Comparison of ENCODE assay signal across 26 mouse cellular contexts in the genomic region with DNA sequence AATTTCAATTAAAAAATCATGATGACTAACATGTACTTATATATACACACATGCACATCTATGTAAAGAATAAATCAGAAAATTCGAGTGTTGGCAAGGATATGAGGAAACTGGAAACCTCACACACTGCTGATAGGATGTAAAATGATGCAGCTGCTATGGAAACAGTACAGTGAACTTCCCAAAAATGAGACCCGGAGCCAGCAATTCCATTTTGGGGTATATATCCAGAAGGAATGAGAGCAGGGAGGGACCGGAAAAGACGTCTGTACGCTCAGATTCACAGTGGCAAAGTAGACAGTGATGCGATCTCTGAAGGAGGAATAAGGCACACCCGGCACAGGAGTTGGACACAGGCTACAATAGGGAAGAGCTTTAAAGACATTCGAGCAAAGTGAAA. TPM values are rescaled to one million over a fixed set of nuclear protein-coding genes. Genes with fewer than 3 reads are reported as not detected.
DNase-seq lines count a peak whose midpoint lies in the region; ATAC-seq lines count a peak whose summit lies in the region.
"Had no signal": no experiment of that assay in that cellular context is flagged by ENCODE, and none has a peak within 500 bp of the region (broad histone marks: within the 10 kb centered on the region; RNA-seq: fewer than 3 reads in every experiment).

No protein-coding gene starts in this region.

- no peak for ATAC-seq in forebrain, embryonic 14.5 days
- ATAC-seq in forebrain, embryonic 12.5 days (ENCODE audit: low FRiP score): no peak
- ATAC-seq in heart, embryonic 11.5 days (replicated peaks; ENCODE audit: insufficient number of reproducible peaks, low FRiP score, low TSS enrichment): no peak
- no peak for ATAC-seq in megakaryocyte progenitor cell, adult 5-6 weeks (replicated peaks; ENCODE audit: poor library complexity)
- ATAC-seq: liver, embryonic 12.5 days had no signal

- no peaks in the 10 kb centered on the region for H3K9me3 ChIP-seq in forebrain, embryonic 14.5 days (replicated peaks; ENCODE audit: control insufficient read depth, low read length)
- no peaks in the 10 kb centered on the region for H3K9me3 ChIP-seq in forebrain, embryonic 12.5 days
- H3K9me3 ChIP-seq in heart, embryonic 10.5 days: no peaks in the 10 kb centered on the region
- H3K9me3 ChIP-seq in heart, embryonic 11.5 days (replicated peaks; ENCODE audit: control insufficient read depth, low read length): no peaks in the 10 kb centered on the region
- H3K9me3 ChIP-seq: heart, embryonic 13.5 days; hindbrain, embryonic 13.5 days; kidney, embryonic 15.5 days; limb, embryonic 13.5 days; liver, embryonic 12.5 days; midbrain, embryonic 12.5 days; neural tube, embryonic 13.5 days had no signal

- peaks cover 20% of the 10 kb centered on the region for H3K4me1 ChIP-seq in forebrain, embryonic 14.5 days (ENCODE audit: control insufficient read depth, insufficient read depth, low read length)
- H3K4me1 ChIP-seq in forebrain, embryonic 12.5 days: peaks cover 11% of the 10 kb centered on the region
- peaks cover 20% of the 10 kb centered on the region; the same call in 1 of the 2 replicates for H3K4me1 ChIP-seq in heart, embryonic 10.5 days
- peaks cover 4% of the 10 kb centered on the region; the same call in 1 of the 2 replicates for H3K4me1 ChIP-seq in heart, embryonic 11.5 days (ENCODE audit: control insufficient read depth, insufficient read depth, low read length)

- no peaks in the 10 kb centered on the region for H3K36me3 ChIP-seq in forebrain, embryonic 14.5 days (ENCODE audit: control insufficient read depth, insufficient read depth, low read length)
- no peaks in the 10 kb centered on the region for H3K36me3 ChIP-seq in forebrain, embryonic 12.5 days (replicated peaks)
- H3K36me3 ChIP-seq in heart, embryonic 10.5 days: no peaks in the 10 kb centered on the region
- H3K36me3 ChIP-seq in heart, embryonic 11.5 days (ENCODE audit: control insufficient read depth, insufficient read depth, low read length): no peaks in the 10 kb centered on the region
- H3K36me3 ChIP-seq: hindbrain, embryonic 13.5 days; limb, embryonic 13.5 days; midbrain, embryonic 12.5 days; neural tube, embryonic 13.5 days had no signal

- whole genome bisulfite sequencing in forebrain, embryonic 14.5 days: 83% methylated on average over 8 of the region's 8 CpGs
- WGBS in forebrain, embryonic 12.5 days: 83% methylated on average over 8 of the region's 8 CpGs
- WGBS in heart, embryonic 10.5 days: 82% methylated on average over 8 of the region's 8 CpGs
- 81% methylated on average over 8 of the region's 8 CpGs for WGBS in heart, embryonic 11.5 days (ENCODE audit: insufficient replicate concordance)

- no peak overlapping the region for H3K4me2 ChIP-seq in forebrain, embryonic 14.5 days (ENCODE audit: low read length)
- no peak overlapping the region for H3K4me2 ChIP-seq in forebrain, embryonic 12.5 days
- H3K4me2 ChIP-seq in heart, embryonic 11.5 days: no peak overlapping the region
- H3K4me2 ChIP-seq: hindbrain, embryonic 13.5 days; kidney, embryonic 15.5 days; limb, embryonic 13.5 days; liver, embryonic 12.5 days; midbrain, embryonic 12.5 days; neural tube, embryonic 13.5 days had no signal

- H3K27ac ChIP-seq in forebrain, embryonic 14.5 days (ENCODE audit: low read depth, low read length): no peak overlapping the region
- H3K27ac ChIP-seq in forebrain, embryonic 12.5 days: no peak overlapping the region
- H3K27ac ChIP-seq in heart, embryonic 10.5 days: 0 out of 2 replicates have a peak overlapping the region, but pooled peaks have one; percentile 12
- H3K27ac ChIP-seq in heart, embryonic 11.5 days (ENCODE audit: low read depth, low read length): no peak overlapping the region
- H3K27ac ChIP-seq: kidney, embryonic 15.5 days; limb, embryonic 13.5 days; liver, embryonic 12.5 days; neural tube, embryonic 13.5 days had no signal

- H3K4me3 ChIP-seq in forebrain, embryonic 14.5 days (ENCODE audit: low read depth, low read length): no peak overlapping the region
- no peak overlapping the region for H3K4me3 ChIP-seq in forebrain, embryonic 12.5 days (replicated peaks)
- no peak overlapping the region for H3K4me3 ChIP-seq in heart, embryonic 10.5 days
- H3K4me3 ChIP-seq in heart, embryonic 11.5 days (ENCODE audit: low read depth, low read length): no peak overlapping the region
- H3K4me3 ChIP-seq: heart, embryonic 13.5 days; hindbrain, embryonic 13.5 days; kidney, embryonic 15.5 days; limb, embryonic 13.5 days; liver, embryonic 12.5 days; midbrain, embryonic 12.5 days; myocyte; neural tube, embryonic 13.5 days had no signal

- no peak overlapping the region for H3K9ac ChIP-seq in forebrain, embryonic 14.5 days (ENCODE audit: low read length)
- H3K9ac ChIP-seq in forebrain, embryonic 12.5 days: no peak overlapping the region
- no peak overlapping the region for H3K9ac ChIP-seq in heart, embryonic 11.5 days (ENCODE audit: low read depth, low read length)
- H3K9ac ChIP-seq: heart, embryonic 13.5 days; kidney, embryonic 15.5 days; limb, embryonic 13.5 days; liver, embryonic 12.5 days; midbrain, embryonic 12.5 days; neural tube, embryonic 13.5 days had no signal

- DNase-seq in forebrain, embryonic 14.5 days (ENCODE audit: low spot score): peak; percentile 14
- DNase-seq in heart, embryonic 10.5 days (ENCODE audit: low spot score): no peak
- peak; percentile 25 for DNase-seq in right cerebral cortex, adult 18-20 months
- no peak for DNase-seq in right cerebral cortex, postnatal 14 days
- DNase-seq in right cerebral cortex, postnatal 25 days: peak; percentile 31
- DNase-seq: adrenal gland, postnatal 14 days; cerebellum, adult 9-10 months; gastrocnemius, postnatal 10 days; kidney, adult 11 months; kidney, postnatal 36 days; lung, adult 18-20 months; lung, postnatal 10 days; retina, postnatal 1 day; spleen, adult 18-20 months; thymus, postnatal 25 days had no signal

- no peaks in the 10 kb centered on the region for H3K27me3 ChIP-seq in forebrain, embryonic 14.5 days (replicated peaks; ENCODE audit: control insufficient read depth, insufficient read depth, low read length)
- no peaks in the 10 kb centered on the region for H3K27me3 ChIP-seq in forebrain, embryonic 12.5 days
- no peaks in the 10 kb centered on the region for H3K27me3 ChIP-seq in heart, embryonic 10.5 days (ENCODE audit: insufficient read depth, poor library complexity, severe bottlenecking)
- no peaks in the 10 kb centered on the region for H3K27me3 ChIP-seq in heart, embryonic 11.5 days (ENCODE audit: control insufficient read depth, insufficient read depth, low read length)
- H3K27me3 ChIP-seq: heart, embryonic 13.5 days; hindbrain, embryonic 13.5 days; kidney, embryonic 15.5 days; limb, embryonic 13.5 days; liver, embryonic 12.5 days; midbrain, embryonic 12.5 days; neural tube, embryonic 13.5 days had no signal

RNA-seq across cellular contexts. Expression of gene Dcaf17, which starts 34.5 kb away (rescaled TPM):
- polyA plus RNA-seq in forebrain, embryonic 14.5 days (2014; fragmentation: Nextera tagmentation; extraction: Ambion mirVana): 23.6 and 26.9 TPM in 2 replicates
- 40.0 and 41.0 TPM in 2 replicates for polyA plus RNA-seq in forebrain, embryonic 12.5 days (2016; fragmentation: Nextera tagmentation; extraction: Ambion mirVana)
- polyA plus RNA-seq in heart, embryonic 10.5 days (2016; fragmentation: Nextera tagmentation; extraction: Ambion mirVana): 24.9 and 25.8 TPM in 2 replicates
- 16.8 and 18.1 TPM in 2 replicates for polyA plus RNA-seq in heart, embryonic 11.5 days (2014; fragmentation: Nextera tagmentation; extraction: Ambion mirVana)
- total RNA-seq in megakaryocyte progenitor cell, adult 5-6 weeks (2015): 9.4 and 9.6 TPM in 2 replicates
- 15.1 and 28.8 TPM in 2 replicates for total RNA-seq in megakaryocyte progenitor cell, adult 5-6 weeks (2017)

RNA-seq across cellular contexts. Expression of gene Mettl8, which starts 34.7 kb away (rescaled TPM):
- polyA plus RNA-seq in forebrain, embryonic 14.5 days (2014; fragmentation: Nextera tagmentation; extraction: Ambion mirVana): 15.7 and 19.1 TPM in 2 replicates
- polyA plus RNA-seq in forebrain, embryonic 12.5 days (2016; fragmentation: Nextera tagmentation; extraction: Ambion mirVana): 18.1 and 19.5 TPM in 2 replicates
- 14.6 and 15.7 TPM in 2 replicates for polyA plus RNA-seq in heart, embryonic 10.5 days (2016; fragmentation: Nextera tagmentation; extraction: Ambion mirVana)
- polyA plus RNA-seq in heart, embryonic 11.5 days (2014; fragmentation: Nextera tagmentation; extraction: Ambion mirVana): 13.6 and 15.5 TPM in 2 replicates
- total RNA-seq in megakaryocyte progenitor cell, adult 5-6 weeks (2015): 26.8 and 37.1 TPM in 2 replicates
- 17.5 and 27.8 TPM in 2 replicates for total RNA-seq in megakaryocyte progenitor cell, adult 5-6 weeks (2017)

Comparison
In these comparisons a context has a peak if more than half of its experiments do, and no peak if none do; other contexts are left out.
1. DNase-seq: peak in forebrain, embryonic 14.5 days (single experiment), right cerebral cortex, adult 18-20 months (single experiment) and right cerebral cortex, postnatal 25 days (single experiment); none in heart, embryonic 10.5 days (single experiment) and right cerebral cortex, postnatal 14 days (single experiment).